Mouse (Mus musculus): Measurements from ENCODE around the gene Sik1.
"Not testable (repeated sequence)": the region's sequence is repeated elsewhere in the genome, so short reads cannot be mapped to it uniquely, and the experiment has no call there.

The Sik1 gene

DNA sequence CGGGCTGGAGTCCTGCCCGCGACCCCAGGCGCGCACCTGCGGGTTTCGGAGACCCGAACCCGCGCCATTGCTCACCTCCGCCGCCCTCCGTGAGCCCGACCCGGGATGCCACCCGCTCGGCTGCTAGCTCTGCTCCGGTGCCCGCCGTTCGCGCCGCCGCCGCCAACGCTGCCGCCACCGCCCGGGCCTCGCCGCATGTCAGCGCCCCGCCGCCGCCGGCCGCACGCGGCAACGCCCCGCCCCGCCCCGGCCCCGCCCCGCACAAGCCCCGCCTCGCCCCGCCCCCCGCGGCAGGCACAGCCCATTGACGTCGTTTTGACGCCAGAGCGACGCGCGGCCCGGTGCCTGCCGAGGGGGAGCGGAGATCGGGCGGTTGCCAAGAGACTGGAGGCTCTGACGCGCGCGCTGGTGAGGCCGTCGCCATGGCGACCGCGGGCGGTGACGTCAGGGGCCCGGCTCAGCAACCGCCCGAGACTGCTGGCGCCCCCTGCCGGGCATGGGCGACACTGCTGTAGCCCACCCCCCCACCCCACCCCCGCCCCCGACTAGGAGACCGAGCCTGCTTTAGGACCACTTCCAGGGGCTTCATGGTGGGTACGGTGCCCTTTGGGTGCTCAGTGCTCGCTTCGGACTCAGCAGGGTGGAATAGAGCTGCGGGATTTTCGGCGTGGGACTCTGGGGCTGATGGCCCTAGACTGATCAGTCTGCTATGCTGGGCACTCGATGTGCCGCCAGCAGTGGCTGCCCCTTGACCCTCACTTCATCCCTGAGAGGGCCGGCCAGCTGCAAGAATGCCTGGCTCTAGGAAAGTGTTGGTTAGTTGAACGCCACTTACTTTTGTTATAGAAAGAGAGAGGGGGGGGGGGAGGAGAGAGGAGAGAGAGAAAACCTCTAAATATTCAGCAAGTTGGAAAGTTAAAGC is at the start of gene Sik1:
TSS of gene Sik1 (minus strand) at position 208 of the 922 bp plus-strand sequence.
- DNase-seq: peak; percentile 99 to 100

DNA sequence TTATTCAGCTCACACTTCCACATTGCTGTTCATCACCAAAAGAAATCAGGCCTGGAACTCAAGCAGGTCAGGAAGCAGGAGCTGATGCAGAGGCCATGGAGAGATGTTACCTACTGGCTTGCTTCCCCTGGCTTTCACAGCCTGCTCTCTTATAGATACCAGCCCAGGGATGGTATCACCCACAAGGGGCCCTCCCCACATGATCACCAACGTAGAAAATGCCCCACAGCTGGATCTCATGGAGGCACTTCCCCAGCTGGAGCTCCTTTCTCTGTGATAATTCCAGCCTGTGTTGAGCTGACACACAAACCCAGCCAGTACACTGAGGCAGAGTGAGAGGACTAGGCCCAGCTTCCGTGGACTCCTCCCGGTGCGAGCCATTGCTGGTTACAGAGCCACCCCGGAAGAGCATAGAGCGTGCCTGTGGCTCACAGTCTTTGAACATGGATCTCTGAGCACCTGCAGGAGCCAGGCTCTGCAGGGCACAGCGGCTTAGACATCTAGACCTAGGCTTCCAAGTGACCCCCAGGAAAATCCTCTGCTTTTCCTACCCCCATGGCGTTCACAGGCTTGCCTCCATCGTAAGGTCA is 49.7 kb upstream of the Sik1 start:
- DNase-seq: no peak

DNA sequence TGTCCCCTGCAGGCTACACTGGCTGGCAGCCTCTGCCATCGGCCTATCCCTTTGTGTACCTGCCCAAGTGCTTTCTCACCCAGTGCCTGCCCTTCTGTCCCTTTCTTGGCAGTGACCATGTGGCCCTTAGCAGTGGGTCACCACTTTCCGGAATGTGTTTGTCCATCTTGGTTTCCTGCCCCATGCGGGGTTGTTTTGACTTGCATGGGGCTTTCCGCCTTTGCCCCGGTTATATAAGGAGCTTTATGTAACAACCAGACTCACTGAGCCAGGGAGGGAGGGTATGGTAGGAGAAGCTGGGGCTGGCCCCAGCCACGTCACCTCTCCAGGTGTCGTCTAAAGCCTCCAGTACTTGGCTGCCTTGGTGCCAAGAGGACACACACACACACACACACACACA is 48.4 kb upstream of the Sik1 start:
- no peak for DNase-seq

DNA sequence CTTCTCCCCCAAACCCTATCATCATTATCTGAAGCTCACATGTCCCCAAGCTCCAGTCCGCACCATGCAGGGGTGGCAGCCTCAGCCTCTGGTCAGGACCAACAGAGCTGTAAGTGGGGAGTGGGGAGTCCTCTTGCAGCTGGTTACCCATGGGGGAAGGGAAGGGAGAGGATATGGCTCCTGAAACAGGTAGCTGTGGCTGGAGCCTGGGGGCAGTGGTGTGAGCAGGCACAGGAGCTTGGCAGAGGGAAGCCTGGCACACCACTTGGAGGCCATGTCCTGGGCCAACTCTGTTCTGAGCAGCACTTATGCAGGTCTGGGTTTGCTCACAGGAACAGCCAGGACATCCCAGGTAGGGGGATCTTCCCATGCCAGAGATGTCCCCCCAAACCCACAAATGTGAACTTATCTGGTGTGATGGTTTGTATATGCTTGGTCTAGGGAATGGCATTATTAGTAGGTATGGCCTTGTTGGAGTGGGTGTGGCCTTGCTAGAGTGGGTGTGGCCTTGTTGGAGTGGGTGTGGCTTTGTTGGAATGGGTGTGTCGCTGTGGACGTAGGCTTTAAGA is 47.1 kb upstream of the Sik1 start:
- DNase-seq: no peak

DNA sequence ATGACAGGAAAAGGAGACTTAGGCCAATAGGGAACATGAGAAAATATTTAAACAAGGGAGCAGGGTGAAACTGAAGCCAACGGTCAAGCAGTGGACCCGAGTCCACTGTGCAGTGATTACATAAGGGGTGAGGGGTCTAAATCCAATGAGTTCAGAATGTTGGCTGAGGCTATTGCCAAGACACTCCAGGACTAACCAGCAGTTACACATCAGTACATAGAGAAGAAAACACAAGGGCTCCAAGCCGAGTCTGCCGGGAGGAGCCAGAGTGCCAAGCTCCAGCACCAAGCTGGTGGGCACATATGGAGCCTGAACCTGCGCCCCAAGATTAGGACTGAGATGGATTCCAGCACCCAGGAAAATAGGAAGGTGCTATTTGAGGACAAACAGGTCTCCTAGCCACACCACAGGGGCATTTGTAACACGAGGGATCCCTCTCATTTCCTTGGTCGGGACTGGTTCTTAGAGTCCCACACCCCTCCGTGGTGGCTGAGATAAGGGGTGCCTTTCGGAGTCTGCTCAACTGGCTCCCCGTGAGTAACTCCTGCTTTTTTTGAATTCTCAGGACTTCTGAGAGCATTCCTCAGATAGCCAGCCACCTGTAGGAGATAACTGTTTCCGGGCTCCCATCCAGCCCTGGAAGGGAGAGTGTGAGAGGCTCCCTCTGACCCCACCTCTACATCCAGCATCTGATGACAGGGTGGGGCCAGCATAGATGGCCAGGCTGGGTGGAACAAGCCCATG is 46.0 kb upstream of the Sik1 start:
- peak; percentile 32 to 52 for DNase-seq

DNA sequence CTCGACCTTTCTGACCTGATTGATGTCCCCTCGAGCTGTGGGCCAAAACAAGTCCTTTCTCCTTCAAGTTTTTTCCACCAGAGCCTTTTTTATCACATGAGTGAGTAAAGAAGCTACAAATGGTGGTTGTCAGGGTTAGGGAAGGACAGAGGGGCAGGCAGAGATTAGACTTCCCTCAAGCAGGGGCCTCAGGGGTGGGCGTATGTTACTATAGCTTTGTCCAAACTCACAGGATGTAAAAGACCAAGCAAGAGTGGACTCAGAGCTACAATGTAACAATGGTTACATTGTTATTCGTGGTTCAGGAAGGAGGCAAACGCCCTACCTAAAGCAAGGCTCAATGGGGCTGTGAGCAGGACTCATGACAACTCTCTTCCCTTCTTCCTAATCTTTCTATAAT is 43.3 kb upstream of the Sik1 start:
- DNase-seq: no peak

DNA sequence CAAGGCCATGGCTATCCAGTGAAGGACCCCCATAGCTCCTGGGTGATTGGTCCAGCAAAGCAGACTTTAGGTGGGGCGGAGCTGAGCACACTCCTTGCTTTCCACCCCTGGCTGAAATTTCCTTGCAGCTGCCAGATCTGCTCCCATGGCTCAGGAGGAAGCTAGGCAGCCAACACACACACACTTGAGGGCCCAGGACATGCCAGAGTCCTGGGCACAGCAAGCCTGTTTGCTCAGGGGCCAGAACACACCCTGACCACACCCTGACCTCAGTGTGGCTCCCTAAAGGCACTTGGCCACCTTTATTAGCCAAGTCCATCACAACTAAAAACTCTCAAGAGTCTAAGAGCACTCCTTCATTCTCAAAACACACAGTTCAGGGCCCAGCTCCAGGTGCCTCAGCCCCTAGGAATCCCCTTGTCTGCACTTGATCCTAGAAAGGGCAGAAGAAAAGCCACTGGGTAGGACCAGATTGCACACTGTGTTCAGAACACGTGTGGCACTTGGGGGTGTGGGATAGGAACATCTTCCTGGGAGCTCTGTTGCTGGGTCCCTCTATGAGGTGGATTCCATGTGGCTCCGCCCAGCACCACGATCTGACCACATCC is 41.7 kb upstream of the Sik1 start:
- DNase-seq: no peak

DNA sequence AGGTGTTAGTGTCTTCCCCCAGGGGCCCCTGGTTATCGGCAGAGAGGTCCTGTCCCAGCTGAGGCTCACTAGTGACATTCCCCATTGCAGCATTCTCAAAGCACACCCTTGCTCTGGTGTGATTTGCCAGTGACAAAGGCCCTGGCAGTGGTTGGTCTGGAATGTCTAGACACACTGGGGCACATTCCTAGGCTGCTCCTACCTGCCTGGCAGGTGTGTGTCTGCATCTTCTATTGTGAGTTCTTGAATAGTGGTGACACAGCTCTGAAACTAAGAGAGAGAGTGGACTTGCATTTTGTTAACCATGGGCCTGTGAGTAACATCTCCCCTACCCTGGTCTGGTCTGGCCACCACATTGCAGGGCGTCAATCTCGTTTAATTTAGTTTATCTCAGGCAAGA is 41.1 kb upstream of the Sik1 start:
- no peak for DNase-seq

DNA sequence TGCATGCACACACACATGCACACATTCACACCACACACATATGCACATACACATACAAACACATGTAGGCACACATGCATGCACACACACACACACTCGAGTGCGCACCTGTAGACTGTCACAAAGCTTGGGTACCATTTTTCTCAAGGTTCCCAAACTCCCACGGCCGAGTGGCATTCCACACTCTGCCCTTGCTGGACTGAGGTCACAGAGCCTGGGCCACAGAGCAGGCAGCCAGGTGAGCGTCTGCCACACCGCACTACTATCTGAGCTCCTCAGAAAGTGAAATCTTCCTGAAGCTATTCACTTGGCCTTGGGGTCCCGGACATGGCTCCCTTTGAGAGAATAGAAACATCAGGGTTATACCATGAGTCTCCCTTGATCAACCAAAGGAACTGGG is 40.7 kb upstream of the Sik1 start:
- DNase-seq: no peak

DNA sequence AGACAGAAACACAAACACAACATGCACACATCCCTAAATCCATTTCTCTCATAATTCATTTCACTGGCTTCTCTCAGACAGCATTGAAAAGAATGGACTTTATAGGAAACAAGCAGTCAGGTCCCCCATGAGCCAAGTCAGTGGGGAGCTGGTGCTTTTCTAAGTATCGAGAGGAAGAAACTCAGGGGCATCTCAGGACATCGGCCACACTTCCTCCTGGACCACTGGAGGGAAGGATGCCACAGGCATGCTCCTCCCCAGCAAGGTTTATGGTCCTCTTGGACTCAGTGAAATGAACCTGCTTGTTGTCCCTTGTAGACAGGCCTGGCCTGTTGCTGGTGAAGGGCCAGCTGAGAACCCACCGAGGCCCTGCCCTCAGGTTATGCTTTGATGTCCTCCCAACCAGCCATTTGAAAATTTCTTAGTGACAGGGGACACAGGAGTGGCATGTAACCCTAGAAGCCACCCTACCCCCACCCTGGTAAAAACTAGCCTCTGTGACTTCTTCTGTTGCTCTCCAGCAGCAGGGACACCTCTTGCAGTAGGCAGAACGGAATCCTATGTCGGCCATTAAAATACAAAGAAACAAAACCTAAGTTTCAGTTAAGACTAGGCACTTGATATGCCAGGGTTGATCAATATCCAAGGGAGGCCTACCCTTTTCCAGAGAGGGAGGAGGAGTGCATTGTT is 37.9 kb upstream of the Sik1 start:
- no peak for DNase-seq

DNA sequence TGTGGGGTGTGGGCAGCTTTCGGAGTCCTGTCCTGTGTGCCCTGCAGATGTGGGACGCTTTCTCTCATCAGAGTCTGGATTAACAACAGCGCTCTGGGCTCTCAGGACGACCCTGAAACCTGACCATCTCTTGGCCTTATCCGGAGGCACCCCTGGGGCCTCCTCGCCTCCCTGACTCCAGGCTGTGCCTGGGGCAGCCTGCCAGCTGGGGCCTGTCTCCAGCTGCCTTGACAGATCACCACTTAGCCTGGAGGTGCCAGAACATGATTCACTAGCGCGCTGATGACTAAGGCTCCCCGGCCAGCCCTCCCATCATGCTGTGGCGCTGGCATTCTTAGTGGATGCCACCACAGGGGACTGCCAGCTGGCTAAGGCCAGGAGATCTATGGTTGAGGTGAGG is 37.1 kb upstream of the Sik1 start:
- DNase-seq: peak; percentile 80 to 88

DNA sequence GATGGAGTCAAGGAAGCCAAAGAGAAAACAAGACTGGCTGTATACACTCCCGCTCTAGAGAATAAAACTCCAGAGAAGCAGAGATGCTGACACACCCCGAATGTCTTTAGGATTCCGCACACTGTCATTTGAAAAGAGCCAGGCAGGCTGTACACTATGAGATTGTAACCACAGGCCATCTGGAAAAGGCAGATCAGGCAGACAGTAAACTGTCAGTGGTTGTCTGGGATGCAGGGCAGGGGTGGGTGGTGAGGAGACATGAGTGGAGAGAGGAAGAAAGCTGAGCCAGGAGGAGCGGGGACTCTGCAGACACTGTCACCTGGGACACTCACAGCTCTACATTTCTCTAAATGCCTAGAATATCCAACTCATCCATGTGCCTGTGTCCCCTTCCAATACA is 36.3 kb upstream of the Sik1 start:
- DNase-seq: no peak

DNA sequence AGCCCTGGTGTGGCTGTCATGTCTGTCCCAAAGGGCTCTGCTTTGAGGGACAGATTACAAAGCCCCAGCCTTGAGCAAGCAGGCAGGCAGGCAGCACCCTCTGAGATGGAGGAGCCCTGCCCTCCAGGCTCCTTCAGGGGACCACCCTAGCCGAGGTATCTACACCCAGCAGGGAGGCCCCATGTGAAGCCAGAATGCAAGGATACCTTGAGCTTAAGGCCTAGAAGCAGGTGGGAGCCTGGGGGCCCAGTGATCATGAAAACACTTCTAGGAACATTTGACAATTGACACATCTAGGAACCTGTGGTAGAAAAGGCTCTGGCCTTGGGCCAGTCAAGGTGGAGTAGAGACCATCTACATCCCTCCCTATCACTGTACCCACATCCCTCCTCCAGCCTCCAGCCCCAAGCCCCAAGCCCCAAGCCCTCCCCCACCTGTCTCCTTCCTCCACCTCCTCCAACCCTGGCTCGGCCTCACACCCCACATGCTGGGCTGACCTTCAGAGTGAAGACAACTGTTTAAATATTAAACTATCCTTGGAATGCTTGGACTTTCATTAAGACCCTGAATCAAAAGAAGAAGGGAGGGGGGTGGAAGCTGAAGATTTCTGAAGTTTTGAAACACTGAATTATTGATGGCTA is 34.8 kb upstream of the Sik1 start:
- DNase-seq: peak in 1 of 2 experiments; percentile 75

DNA sequence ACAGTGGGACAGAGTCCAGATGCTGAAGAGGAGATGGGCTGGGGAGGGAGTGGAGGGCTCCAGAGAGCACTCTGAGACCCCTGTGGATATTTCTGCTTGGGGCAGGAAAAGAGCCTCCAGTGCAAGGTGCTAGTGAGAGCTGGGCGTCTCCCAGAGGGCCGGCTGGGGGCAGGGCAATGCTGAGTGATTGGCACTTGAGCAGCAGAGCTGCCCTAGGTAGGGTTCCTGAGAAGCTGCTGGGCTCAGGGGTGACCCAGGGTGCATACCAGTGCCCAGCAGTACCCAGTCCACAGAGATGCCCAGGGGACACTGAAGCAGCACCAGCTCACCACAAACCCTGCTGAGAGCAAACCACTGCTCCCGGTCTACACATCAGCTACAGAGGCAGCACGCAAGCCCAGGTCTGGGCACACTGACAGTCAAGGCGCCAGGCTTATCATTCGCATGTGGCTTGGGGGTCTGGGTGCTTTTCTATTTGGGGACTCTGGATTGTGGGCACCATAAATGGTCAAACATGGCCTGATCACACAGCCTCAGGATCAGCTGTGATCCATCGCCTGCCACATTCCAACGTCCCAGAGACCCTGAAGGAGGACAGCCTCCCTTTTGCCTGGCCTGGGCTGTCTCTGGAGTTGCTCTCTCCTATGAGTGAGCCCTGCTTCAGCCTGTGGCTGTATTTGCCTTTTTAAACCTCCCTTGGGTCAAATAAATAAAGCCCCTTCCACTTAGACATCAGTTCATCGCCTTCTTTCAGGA is 34.0 kb upstream of the Sik1 start:
- DNase-seq: peak; percentile 70 to 77

DNA sequence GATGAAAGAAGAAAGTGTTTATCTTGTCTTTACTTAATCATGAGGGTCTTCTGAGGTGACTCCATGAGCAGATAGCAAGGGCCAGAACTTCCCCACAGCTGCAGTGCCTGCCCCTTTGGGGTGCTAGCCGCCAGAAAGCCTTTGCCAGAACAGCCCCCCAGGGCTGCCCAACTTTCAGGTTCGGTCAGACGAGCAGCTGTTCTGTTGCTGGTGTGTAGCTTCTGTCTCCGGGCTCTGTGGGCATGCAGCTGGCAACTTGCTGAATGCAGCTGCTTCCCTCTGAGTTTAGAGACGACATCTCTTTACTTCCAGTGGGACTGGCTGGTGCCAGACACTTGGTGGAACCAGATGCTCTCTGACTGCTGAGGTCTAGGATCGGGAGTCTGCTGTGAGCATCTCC is 32.9 kb upstream of the Sik1 start:
- DNase-seq: no peak

DNA sequence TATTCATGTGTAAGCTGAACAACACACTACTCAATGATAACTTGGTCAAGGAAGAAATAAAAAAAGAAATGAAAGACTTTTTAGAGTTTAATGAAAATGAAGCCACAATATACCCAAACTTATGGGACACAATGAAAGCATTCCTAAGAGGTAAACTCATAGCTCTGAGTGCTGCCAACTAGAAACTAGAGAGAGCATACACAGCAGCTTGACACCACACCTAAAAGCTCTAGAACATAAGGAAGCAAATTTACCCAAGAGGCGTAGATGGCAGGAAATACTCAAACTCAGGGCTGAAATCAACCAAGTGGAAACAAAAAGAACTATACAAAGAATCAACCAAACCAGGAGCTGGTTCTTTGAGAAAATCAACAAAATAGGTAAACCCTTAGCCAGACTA is 29.1 kb upstream of the Sik1 start:
- not testable (repeated sequence) for DNase-seq

DNA sequence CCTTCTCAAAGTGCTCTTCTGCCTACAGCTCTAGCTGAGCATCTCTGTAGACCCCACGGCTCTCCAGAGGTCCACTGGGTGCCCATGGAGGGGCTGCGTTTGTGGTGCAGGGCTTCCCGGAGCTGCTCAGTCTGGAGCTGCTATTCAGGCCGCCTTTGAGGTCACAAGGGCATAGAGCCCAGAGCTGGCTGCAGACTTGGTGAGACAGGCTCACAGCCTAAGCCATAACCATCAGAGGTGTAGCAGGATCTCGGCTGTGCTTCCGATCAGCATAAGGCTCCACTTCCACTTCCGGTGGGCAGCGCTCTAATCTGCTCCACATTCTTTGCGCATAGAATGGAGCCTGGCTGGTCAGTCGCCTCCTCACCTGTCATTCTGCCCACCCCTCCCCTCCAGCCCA is 23.8 kb upstream of the Sik1 start:
- no peak for DNase-seq

DNA sequence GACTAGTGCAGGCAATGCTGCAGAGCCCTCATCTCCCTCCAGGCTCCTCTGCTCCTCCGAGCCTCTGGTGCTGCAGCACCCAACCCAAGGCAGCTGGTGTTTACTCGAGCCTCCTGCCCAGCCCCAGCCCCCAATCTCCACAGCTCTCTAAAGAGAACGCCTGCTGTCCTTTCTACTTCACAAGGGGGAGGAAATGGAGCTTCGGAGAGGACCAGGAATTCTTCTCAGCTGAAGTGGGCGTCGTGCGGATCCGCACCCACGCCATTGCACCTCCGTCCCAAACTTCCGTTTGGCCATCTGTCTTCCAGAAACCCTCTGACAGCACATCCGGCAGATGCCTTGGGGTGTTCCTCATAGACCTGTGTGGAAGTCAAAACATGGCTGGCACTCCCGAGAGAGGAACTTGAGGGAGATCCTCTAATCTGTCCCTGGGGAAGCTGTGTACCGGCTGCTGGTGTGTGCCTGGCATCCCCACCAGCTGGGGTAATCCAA is 22.1 kb upstream of the Sik1 start:
- peak; percentile 29 to 52 for DNase-seq

DNA sequence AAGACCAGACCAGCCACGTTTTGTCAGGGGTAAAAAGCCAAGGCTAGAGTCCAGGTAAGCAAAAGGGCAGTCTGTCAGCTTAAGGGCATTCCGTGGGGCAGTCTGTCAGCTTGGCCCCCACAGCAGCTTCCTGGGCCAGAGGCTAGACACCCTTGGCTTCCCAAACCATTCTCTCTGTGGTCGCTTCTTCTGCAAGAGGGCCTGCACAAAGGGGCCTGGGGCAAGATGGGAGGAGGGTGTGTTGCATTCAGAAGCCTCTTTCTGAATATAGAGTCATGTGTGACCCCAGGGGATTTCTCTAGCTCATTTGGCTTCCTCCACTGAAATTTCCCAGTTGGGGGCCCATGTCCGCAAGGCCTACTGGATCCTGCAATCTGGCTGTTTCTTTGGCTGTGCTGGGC is 21.6 kb upstream of the Sik1 start:
- DNase-seq: no peak

DNA sequence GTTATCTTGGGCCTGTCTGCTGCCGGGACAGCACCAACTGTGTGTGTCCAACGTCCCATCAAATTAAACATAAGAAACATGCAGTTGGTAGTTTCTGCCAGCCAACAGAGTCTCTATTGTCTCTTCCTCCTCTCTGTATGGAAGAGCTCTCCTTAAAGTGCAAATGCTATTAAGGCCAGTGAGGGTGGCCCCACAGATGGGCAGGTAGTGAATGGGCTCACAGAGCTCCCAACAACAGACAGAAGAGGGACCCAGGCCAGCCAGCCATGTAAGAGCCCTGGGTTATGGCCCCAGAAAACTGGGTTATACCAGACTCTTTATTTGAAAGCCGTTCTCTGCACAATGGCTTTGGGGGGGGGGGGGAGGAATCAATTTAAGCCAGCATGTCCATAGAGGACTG is 21.2 kb upstream of the Sik1 start:
- no peak for DNase-seq
